Mouse (Mus musculus) frontal cortex, postnatal 25 days (tissue): ENCODE measurements at regions not wholly inside any gene's neighbourhood (a gene's known extent, or its start where the extent isn't known, plus 50 kb on each side); places are given as distances from the start of the nearest gene placed in this dataset.

Experiments used
- DNase-seq, 2 experiments: peaks; one replicate each; pipeline ENCODE4 v3.0.0; 2022; ENCODE audit warnings: low spot score in 2 of 2

DNA sequence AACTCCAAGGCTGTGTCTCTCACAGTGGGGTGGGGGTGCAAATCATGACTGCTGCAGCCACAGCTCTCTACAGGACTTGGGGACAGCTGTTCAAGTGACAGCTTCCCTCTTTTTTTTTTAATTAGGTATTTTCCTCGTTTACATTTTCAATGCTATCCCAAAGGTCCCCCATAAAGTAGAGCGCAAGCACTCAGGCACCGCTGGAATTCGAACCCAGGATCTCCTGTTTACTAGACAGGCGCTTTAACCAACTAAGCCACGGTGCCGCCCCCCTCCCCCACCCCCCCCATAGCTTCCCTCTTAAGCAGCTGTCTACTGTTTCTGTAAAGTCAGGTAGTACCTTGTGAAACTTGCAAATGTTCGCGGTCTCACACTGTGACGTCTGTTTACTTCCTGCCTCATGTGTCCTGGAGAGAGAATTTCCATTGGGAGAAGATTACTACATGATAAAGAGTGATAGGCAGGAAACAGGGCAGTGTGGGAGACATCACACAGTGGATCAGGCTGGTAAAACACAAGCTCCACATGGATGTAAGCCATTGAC is 324.7 kb downstream of the 1700129C05Rik start:
- no peak for DNase-seq

DNA sequence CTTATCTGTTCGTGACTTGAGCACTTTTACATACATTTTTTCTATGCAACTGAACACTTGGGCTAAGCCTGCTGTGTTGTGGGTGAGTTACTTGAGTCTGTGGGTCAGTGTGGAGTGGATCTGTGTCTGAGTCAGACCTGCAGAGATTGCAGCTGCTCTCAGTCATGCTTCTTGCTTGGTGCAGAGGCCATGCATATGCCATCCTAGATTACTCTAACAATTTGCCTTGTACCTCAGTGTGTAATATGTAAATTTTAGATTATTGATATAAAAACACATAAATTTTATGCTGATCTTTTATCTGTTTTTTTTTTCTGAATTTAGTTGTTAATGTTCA is 326.2 kb downstream of the 1700129C05Rik start:
- DNase-seq, result no peak

DNA sequence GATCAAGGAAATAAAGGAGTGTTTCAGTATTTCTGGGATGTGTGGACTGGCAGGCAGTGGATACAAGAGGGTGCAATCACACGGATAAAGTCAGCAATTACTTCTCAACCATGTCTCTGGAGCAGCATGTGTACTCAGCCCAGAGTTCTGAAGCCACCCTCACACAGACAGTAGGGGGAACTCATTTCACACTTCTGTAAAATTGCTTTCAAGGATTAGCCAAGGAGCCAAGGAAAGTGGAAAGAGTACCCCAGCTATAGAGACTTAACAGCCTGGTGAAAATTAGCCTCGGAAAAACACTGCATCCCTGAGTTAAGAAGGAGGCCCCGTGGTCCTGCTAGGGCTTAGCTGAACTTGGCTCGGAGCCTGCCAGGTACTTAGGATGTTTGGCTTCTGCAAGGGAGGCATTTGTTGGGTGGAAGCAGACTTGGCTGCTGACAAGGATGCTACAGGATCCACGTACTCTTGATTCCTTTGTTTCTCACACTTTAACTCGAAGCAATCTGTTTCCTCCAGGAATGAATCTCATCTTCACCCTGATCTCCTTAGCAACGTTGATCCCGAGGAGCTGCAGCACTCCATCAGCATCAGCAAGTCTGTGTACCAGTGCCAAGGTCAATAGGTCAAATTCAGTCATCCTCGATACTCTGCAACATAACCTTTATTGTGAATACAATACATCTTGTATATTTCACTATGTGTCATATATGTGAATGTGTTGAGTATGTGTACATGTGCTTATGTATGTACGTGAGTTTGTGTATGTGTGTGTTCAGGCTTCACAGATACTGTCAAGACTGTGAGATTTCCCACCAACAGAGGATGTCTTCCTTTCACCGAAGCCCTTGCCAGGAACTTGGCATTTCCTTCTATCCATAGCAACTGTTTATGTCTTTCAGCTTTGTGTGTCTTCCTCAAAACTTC is 326.8 kb downstream of the 1700129C05Rik start:
- DNase-seq, result no peak

DNA sequence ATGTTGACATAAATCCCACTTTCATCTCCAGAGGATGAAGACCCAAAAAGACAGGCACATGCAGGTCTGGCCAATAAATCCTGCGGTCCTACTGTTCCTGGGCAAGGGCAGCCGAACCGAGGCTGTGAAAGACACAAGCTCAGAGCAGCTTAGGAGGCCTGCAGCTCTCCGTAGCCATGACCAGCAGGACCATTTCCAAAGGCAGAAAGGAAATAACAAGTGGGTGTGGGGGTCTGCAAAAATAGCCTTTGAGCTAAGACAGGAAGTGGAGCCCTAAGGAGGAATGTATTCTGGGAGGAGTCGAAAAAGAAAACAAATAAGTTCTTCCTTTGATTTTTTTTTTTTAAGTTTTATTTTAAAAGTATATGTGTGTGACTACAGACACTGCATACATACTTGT is 330.1 kb downstream of the 1700129C05Rik start:
- no peak for DNase-seq

DNA sequence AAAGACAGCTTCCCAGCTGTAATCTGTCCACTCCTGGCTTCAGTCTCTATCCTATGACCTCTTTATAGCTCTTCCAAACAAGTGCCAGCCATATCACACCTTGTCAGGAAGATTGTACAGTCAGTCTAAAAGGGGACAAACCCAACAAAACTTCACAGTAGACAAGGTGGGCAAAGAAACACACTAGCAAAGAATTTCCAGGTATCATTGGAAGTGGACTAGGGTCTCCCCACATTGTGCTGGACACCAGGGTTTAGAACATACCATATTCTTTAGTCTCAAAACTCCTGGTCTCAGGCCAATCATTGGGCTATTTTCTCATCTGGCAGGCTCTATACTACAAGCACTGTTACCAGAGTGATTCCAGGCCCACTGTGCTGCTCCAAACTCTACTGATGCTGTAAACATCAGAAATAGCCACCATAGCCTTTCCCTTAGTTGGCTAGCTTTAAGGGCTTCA is 341.3 kb downstream of the 1700129C05Rik start:
- DNase-seq, result no peak

DNA sequence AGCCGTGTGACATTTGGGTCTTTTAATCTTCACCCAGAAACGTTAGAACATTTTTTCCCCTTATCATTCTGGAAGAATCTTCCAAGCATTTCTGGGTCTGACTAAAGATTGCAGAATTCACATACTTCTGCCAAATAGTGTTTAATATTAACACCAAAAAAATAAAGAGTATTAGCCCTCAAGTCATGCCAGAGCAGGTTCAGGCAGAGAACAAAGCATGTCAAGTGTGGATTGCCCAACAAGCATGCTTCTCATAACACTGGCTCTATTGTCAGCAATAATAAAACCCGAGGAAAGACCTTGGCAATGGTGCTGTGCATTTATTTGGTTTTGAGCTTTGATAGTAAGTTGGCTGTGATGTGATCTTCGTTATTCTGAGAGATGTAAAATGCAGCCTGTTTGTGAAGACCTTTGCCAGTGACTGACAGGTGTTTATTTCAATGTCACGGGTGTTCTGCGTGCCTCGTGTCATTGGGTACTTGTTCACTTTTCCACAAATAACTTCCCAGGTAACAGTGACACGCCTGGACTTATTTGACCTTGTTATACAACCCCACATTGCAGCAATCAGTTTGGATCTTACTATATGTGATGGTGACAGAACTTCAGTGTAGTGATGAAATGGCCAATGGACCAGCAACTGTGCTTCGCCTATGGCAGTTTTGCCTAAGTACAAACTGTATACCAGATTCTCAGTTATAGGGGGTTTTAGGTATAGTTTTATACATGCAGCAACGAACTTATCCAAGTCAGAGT is 354.3 kb downstream of the 1700129C05Rik start:
- no peak for DNase-seq

DNA sequence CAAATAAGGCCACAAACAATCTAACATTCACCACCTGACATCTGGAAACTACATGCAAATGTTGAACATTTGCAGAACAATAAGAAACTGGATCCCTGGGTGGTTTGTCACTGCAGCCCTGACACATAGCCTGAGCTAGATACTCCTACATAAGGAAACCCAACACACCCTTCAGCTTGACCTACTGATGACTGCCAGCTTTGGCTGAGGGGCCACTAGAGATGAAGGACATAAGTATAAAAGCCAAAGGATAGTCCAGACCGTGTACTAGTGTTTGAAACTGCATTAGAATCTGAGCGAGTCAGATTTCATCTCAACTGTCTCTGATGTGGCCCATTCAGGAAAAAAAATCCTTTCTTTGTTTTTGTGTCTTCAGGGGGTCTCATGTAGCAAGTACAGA is 355.1 kb downstream of the 1700129C05Rik start:
- DNase-seq, result no peak

DNA sequence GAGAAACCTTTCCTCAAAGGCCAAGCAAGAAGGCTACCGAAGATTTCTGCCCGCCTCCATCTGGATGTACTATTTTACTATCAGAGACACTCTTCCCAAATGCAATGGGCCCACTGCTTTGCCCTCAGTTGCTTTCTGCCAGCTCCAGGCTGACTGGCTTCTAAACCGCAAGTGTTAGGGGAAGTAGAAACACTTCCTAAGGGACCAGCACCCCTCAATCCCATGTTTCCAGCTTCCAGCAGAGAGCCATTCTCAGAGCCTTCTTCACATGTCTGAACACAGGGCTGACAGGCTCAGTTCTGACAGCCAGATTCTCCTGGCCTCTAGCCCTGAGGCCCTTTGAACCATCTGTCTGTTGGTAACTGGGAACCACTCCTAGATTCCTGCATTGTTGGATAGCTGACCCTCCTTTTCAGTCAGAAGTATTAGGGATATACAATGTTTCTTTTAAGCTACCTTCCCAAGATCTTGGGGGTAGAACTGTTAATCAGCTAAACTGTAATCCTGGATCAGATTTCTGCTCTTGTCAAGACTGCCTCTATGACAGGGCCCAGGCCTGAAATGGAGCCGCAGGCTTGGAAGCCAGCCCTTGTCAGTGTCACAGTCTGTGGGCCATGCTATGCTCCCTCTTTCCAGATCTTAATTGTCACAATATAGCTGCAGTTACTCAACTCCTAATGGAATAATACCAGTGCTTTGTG is 355.8 kb downstream of the 1700129C05Rik start:
- DNase-seq, result no peak

DNA sequence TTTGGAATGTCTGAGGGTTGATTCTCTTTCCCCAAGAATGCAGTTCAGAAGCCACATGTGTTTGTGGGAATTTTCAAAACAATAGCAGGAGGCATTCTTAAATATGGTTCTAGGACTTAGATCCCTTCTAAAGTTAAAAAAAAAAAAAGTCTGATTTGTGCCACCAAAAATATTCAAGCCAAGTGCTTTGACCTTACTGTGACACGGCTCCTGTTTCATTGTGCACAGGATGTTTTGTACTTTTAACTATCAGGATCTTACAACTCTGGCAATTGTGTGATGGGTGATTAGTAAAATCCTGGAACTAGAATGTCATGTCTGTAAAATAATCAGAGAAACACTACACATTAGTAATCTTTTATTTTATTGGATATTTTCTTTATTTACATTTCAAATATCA is 359.5 kb downstream of the 1700129C05Rik start:
- DNase-seq, result no peak

DNA sequence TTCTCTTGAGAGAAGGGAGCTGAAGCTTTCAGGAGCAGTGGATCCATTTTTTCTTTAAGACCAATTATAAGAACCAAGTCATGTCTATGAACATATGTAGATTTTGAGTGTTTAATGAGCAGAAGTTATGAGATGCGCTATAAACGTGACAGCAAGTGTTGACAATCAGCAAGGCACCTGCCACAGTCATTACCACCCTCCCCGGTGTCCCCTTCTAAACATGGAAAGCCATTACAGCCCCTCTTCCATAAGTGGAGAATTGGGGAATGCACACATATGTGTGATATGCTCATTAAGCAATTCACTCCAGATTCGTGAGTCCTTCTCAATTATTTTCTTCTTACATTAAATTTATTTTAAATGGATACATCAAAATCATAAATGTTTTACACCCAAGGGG is 362.4 kb downstream of the 1700129C05Rik start:
- DNase-seq, result no peak

DNA sequence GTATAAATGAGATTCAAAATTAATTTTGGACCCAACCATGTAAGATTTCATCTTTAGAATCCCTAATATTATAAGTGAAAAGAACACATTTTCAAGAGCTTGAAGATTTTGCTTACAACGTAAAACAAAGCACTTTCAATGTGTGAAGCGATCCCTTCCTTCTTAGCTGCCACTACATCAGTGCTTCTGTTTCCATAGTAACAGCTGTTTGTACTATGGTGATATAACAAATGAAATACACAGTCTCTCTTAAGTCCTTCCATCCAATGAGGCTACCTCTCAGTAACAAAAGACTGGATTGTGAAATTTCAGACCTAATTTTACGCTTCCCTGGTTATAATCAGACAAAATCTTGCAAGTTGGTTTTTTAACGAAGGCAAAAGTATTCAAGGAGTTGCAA is 364.0 kb downstream of the 1700129C05Rik start:
- DNase-seq, result no peak

DNA sequence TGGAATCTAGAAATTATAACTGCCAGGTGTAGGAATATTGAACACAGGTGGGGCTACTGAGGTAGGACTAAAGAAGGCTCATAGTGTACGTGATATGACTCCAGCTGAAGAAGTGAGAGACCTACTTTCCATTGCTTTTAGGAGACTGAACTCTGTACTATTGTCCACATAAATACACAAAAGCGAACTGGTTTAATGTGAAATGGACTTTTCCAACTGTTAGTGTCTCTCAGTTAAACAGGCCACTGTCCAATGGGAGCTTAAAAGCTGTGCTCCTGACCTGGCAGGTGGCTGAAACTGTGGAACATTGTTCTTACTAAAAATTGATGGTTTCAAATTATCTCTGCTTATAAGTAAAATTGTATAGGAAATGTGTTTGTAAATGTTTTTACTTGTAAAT is 381.4 kb downstream of the 1700129C05Rik start:
- DNase-seq, result no peak

DNA sequence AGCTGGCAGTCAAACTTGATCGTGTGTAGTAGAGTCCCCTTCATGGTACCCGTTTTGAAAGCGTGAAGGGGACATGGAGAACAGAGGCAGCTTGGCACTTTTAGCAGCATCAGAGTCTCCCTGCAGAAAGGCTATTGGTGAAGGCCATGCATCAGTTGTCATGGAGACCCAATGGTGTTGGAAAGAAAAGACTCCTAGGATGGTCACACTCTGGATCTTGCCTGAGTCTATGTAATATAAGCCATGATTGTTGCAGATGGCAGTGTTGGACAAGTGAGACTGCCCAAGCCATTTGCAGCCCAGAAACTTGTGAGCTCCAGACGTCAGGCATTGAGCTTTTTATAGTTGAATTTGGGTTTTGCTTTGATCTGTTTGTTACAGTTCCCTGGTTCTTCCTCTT is 382.9 kb downstream of the 1700129C05Rik start:
- DNase-seq, result no peak

DNA sequence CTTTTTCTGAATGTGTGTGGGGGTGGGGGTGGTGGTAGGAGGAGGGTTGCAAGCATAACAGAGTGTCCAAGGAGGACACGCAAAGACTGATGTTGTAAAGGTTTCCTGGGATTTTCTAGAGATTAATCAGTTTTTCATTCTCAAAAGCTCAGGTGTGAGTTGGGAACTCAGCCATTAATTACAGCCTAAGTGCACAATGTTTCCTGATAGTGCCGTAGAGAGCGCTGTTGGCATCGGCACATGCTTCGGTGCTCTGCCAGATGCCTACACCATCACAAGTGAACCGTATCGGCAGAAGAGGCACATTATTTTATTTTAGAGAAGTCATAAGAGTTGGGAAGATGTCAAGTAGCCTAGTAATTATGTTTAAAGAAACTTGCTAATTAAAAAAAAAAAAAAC is 388.9 kb downstream of the 1700129C05Rik start:
- no peak for DNase-seq

DNA sequence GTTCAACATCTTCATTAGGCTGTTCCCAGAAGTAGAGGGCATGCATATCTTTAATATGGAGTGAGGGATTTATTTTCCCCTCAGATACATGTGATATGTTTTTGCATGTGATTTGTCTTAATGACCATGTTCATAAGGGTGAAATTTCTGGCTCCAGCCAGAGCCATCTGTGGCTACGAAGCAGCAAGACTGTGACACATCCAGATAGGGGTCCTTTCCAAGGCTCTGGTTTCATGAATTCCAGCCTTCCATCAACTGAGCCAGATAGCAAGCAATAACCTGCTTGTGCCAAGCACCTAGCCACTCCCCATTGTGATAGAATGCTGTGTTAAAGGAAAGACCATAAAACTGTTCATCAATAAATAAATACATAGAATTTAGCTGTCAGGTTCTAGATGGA is 389.6 kb downstream of the 1700129C05Rik start:
- no peak for DNase-seq

DNA sequence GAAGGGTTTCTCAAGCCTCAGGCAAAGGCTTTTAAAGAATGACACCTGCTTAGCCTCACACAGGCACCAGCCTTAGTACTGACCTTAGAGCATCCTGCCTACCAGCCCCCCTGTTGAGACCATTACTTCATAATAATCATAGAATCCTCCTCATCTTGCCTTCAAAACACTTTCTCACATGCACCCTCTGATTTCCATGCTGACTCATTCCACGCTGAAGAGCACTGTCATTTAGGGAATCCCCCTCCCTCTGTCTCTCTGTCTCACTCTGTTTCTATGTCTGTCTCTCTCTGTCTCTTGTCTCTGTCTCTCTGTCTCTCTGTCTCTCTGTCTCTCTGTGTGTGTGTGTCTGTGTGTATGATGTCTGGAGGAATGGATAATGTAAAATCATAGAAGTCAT is 416.3 kb downstream of the 1700129C05Rik start:
- DNase-seq, result no peak

DNA sequence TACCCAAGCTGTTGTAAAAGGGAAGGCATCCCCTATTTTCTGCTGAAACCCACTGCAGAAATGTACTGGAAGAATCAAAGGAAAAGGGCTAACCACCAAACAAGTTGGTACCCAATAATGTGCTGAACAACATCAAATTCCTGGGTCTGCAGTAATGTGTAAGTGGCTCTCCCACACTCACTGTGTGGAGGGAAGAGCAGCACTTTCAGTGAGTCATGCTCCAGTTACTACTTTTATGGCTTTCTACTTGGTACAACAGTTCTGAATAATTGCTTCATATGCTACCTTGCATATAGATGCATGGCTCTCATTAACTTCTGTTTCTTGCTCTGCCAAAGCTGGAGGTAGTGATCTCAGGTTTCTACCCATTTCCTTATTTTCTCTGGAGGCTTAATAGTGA is 427.8 kb downstream of the 1700129C05Rik start:
- no peak for DNase-seq

DNA sequence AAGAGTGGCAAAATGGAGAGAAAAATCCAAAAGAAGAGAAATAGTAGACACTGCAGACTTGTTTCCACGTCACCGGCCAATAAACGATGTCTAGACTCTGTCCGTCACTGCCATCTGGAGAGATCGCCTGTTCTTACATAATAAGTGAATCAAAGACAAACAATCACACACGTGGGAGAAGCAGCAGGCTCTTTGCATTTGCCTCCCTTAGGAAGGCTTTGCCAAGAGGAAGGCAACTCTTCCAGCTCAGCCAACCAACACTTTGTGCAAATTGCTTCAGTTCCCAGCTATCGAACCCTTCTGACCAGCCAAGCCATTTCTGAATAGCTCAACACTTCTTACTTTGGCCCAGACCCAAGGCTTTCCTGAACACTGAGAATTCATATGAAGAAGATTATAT is 432.8 kb downstream of the 1700129C05Rik start:
- DNase-seq, result no peak

DNA sequence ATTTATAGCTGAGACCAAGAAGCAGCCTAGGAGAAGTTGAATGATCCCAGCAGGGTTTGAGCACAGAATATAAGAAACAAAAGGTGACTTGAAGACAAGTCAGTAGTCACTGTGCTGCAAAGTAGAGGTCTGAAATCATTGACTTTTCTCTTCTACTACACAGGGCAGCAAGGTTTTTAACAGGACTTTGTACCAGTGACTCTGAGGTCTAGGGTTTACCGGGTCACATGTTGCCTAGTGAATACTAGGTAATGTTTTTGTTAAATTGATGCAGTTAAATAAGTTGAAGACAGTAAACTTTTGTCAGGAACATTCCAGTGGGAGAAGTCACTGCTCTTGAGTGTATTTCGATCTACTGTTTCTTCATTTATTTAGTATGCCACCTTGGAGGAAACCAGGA is 433.4 kb downstream of the 1700129C05Rik start:
- DNase-seq, result no peak

DNA sequence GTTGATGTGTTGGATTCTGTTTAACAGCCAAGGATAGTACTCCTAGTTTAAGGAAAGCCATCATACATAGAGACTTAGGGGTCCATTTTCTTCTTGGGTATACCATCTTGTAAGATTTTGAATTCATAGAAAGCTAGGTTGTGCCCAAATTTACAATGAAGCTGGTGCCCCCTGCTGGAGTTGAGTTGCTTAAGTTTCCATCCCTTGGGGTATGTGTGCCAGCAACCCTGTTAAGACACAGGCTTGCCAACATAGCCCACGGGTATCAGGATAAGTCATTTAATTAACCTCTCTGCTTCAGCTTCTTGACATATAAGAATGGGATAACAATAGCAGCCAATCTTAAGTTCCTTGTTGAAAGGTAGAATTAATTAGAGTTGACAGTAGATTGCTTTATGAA is 440.9 kb downstream of the 1700129C05Rik start:
- DNase-seq, result peak; percentile 50 to 57

DNA sequence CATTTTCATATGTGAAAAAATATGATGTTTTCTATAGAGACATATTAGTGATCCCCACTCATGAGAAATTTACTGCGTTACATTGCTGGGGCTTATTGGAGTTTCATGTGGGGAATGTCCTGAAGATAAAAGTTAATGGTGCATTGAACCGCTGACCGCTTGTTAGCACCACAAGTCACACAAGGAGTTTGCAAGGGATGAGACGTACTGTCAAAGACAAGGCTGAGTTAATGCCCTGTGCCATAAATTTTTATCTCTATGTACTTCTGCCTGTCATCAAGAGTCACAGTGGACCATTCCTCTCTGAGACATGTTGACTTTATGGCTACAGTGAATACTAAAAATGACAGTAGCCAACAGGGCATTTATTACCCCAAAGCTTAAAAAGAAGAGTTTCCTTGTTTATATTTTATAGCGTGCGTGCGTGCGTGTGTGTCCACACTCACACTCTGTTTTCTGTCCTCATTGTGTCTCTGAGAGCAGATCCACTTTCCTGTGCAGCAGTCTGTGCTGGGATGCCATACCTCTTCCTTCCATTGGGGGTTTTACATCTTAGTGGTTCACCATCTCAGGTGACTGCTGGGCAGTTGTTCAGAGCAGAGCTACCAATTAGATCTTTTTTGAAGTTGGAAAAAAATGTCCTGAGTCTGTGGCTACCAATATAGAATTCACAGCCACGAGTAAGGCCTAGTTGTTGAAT is 451.4 kb downstream of the 1700129C05Rik start:
- DNase-seq, result no peak

DNA sequence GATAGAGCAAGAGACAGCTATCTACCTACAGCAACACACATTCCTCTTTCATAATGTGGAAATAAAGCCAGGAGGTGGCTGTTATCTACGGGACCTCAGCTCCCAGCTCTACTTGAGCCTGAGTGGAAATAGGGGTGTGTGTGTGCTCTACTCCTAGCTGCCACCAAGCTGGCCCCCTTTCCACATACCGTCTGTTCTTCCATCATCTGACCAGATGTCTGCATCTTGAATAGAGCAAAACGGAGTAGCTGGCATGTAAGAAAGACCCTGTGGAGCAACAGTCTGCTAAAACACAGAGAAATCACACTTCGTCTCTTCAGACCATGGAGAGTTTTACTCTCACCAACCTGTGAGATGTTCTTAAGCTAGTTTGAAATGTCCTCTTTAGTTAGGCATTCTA is 454.9 kb downstream of the 1700129C05Rik start:
- no peak for DNase-seq
